Mouse (Mus musculus) midbrain, embryonic 16.5 days (tissue): Measurements from ENCODE around the gene Tcf7l1. TPM values are rescaled to one million over a fixed set of nuclear protein-coding genes. Genes with fewer than 3 reads are reported as not detected.
A peak's percentile ranks its signal among the peaks of the same experiment; 100 is the strongest.

Experiments
- ATAC-seq: fragments of 200-750 bp; cut with Nextera tagmentation; 2 replicates; pipeline ENCODE4 v1.8.0; 2017; ENCODE audit warnings: moderate TSS enrichment
- H3K27ac ChIP-seq: fragments of 300-500 bp; sonication (generic); 2 replicates; pipeline ENCODE4 v1.5.1; 2014; ENCODE audit warnings: mild to moderate bottlenecking, low read length, mixed read lengths
- H3K27me3 ChIP-seq: fragments of 300-500 bp; sonication (generic); 2 replicates; pipeline ENCODE4 v1.6.1; 2014; ENCODE audit warnings: low read depth, low read length, mixed read lengths; ENCODE audit not compliant: control insufficient read depth, insufficient read depth
- H3K36me3 ChIP-seq: fragments of 300-500 bp; sonication (generic); 2 replicates; pipeline ENCODE4 v1.6.1; 2014; ENCODE audit warnings: mild to moderate bottlenecking, low read length, moderate library complexity, mixed read lengths; ENCODE audit not compliant: control insufficient read depth, insufficient read depth
- H3K4me1 ChIP-seq: fragments of 300-500 bp; sonication (generic); 2 replicates; pipeline ENCODE4 v1.6.1; 2014; ENCODE audit warnings: mild to moderate bottlenecking, low read length, mixed read lengths; ENCODE audit not compliant: control insufficient read depth, insufficient read depth
- H3K4me2 ChIP-seq: fragments of 300-500 bp; sonication (generic); 2 replicates; pipeline ENCODE4 v1.6.1; 2014; ENCODE audit warnings: mild to moderate bottlenecking, low read length, mixed read lengths
- H3K4me3 ChIP-seq: fragments of 300-500 bp; sonication (generic); 2 replicates; pipeline ENCODE4 v1.5.1; 2014; ENCODE audit warnings: low read depth, mild to moderate bottlenecking, low read length, moderate library complexity, mixed read lengths
- H3K9ac ChIP-seq: fragments of 300-500 bp; sonication (generic); 2 replicates; pipeline ENCODE4 v1.6.1; 2014; ENCODE audit warnings: low read depth, low read length, mixed read lengths
- H3K9me3 ChIP-seq: fragments of 300-500 bp; sonication (generic); replicated peaks from 2 replicates; pipeline ENCODE4 v1.6.1; 2014; ENCODE audit warnings: mild to moderate bottlenecking, low read length, mixed read lengths; ENCODE audit not compliant: control insufficient read depth, poor library complexity, severe bottlenecking
- WGBS: fragments of 180-500 bp; shearing (Covaris S2); extraction: QIAGEN DNeasy Blood & Tissue Kit; methylation state at CpG from one replicate; pipeline ENCODE4 v1.1.7; 2014; 5-methylcytosine and 5-hydroxymethylcytosine counted together
- polyA plus RNA-seq: library from polyadenylated mRNA; unstranded; fragments of >200 nt; fragmentation: Nextera tagmentation; extraction: Ambion mirVana; gene quantifications from 2 replicates; pipeline ENCODE4 v1.2.1, GENCODE M21; 2015

Gene Tcf7l1
- polyA plus RNA-seq, 1 experiment from 2014 or later: 4.1 TPM

- 4% methylated on average over 8 of the region's 8 CpGs for WGBS
- H3K4me3 ChIP-seq: no peak overlapping the region
- H3K4me1 ChIP-seq: peaks cover 8% of the 10 kb centered on the region
- peak overlapping the region; percentile 68 for H3K27ac ChIP-seq
- no peaks in the 10 kb centered on the region for H3K9me3 ChIP-seq
- ATAC-seq: peak; percentile 92
- no peak overlapping the region; the same call in 1 of the 2 replicates for H3K4me2 ChIP-seq
- H3K36me3 ChIP-seq: no peaks in the 10 kb centered on the region
- H3K27me3 ChIP-seq: no peaks in the 10 kb centered on the region
- H3K9ac ChIP-seq: no peak overlapping the region
These were observed 77.5 kb downstream of the Tcf7l1 start for GRCm38 (mm10) chr6:72711508-72712081.

GRCm38 (mm10) chr6:72710897-72711507, 78.1 kb downstream of the Tcf7l1 start:
- Histone ChIP-seq H3K36me3 (no peaks in the 10 kb centered on the region), H3K9ac (no peak overlapping the region), H3K4me1 (peaks cover 8% of the 10 kb centered on the region), H3K27ac (peak overlapping the region; percentile 68), H3K4me3 (no peak overlapping the region), H3K9me3 (no peaks in the 10 kb centered on the region), H3K4me2 (no peak overlapping the region), H3K27me3 (no peaks in the 10 kb centered on the region)
- ATAC-seq: peak; percentile 76
- WGBS: 41% methylated on average over 10 of the region's 10 CpGs

GRCm38 (mm10) chr6:72699467-72700126, 89.5 kb downstream of the Tcf7l1 start:
- Histone ChIP-seq H3K9ac (no peak overlapping the region), H3K27ac (no peak overlapping the region), H3K4me2 (no peak overlapping the region), H3K36me3 (no peaks in the 10 kb centered on the region), H3K4me1 (no peaks in the 10 kb centered on the region; the same call in 1 of the 2 replicates), H3K4me3 (no peak overlapping the region), H3K27me3 (no peaks in the 10 kb centered on the region), H3K9me3 (no peaks in the 10 kb centered on the region)
- peak; percentile 52 for ATAC-seq
- WGBS: 13% methylated on average over 5 of the region's 5 CpGs

- 88% methylated on average over 5 of the region's 5 CpGs for WGBS
- no peaks in the 10 kb centered on the region for H3K27me3 ChIP-seq
- no peaks in the 10 kb centered on the region; the same call in 1 of the 2 replicates for H3K4me1 ChIP-seq
- H3K4me2 ChIP-seq: no peak overlapping the region
- H3K4me3 ChIP-seq: no peak overlapping the region
- H3K9ac ChIP-seq: no peak overlapping the region
- no peaks in the 10 kb centered on the region for H3K36me3 ChIP-seq
- ATAC-seq: no peak
- no peak overlapping the region for H3K27ac ChIP-seq
- H3K9me3 ChIP-seq: no peaks in the 10 kb centered on the region
These were observed 90.5 kb downstream of the Tcf7l1 start for GRCm38 (mm10) chr6:72698559-72698958.

- ATAC-seq: no peak
- Histone ChIP-seq H3K9ac (no peak overlapping the region), H3K9me3 (no peaks in the 10 kb centered on the region), H3K27ac (no peak overlapping the region), H3K36me3 (no peaks in the 10 kb centered on the region), H3K27me3 (no peaks in the 10 kb centered on the region), H3K4me3 (no peak overlapping the region), H3K4me2 (no peak overlapping the region), H3K4me1 (no peaks in the 10 kb centered on the region; the same call in 1 of the 2 replicates)
- WGBS: 43% methylated on average over 11 of the region's 11 CpGs
These were observed 92.3 kb downstream of the Tcf7l1 start for GRCm38 (mm10) chr6:72696601-72697335.

- no peak overlapping the region for H3K9ac ChIP-seq
- H3K4me3 ChIP-seq: no peak overlapping the region
- WGBS: 80% methylated on average over 10 of the region's 10 CpGs
- H3K36me3 ChIP-seq: no peaks in the 10 kb centered on the region
- no peak overlapping the region for H3K27ac ChIP-seq
- H3K9me3 ChIP-seq: no peaks in the 10 kb centered on the region
- H3K27me3 ChIP-seq: no peaks in the 10 kb centered on the region
- H3K4me2 ChIP-seq: no peak overlapping the region
- no peak for ATAC-seq
- no peaks in the 10 kb centered on the region; the same call in 1 of the 2 replicates for H3K4me1 ChIP-seq
These were observed 94.3 kb downstream of the Tcf7l1 start for GRCm38 (mm10) chr6:72694791-72695204.

DNA sequence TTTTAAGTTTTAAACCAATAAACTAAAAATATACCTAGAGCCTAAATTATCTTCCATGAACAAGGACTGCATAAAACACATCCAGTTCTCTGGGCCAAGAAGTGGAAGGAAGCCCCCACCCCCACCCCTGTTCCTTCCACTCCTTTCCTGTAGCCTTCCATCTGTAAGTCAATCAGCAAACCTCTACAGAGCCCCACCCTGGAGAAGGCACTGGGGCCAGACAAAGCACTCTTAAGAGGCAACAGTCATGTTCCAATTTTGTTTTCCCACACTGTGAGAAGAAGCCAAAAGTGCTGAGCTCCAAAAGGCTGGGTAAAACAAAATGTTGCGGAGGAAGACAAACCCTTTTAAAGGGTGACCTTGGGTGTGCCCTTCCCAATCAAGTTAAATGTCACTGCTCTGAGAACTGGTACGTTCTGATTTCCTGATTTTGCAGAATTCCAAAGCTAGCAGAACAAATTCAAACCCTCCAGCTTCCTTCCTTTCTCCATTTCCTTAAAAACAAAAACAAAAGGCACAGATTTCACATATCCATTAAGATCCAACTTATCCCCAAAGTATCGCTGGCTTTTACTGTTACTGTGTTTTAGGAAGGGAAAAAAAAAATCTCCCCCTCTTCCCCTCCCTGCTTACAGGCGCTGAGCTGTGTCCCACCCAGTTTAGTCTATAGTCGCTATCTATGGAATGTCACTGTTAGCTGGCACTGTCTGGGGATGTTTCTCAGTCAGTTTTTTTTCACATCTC, 94.8 kb downstream of the Tcf7l1 start:
- no peak overlapping the region for H3K27ac ChIP-seq
- WGBS: 68% methylated on average over 5 of the region's 5 CpGs
- ATAC-seq: no peak

DNA sequence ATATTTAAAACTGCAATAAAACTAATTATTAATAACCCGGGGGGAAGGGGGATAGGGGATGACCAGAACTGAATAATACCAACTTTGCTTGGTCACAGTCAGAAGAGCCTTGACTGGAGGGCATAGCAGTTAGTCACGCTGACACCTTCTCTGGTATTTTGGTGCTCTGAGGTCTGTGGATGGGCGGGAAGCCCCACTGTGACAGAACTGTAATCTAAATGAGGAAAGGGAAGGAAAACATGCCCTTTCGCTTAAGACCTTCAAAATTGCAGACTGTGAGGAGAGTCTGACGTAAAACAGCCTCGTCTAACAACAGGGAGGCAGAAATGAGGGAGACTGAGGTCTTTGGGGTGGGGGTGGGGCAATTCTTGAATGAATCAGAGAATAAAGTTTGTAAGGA, 96.6 kb downstream of the Tcf7l1 start:
- Histone ChIP-seq H3K27ac (no peak overlapping the region), H3K4me2 (no peak overlapping the region), H3K36me3 (no peaks in the 10 kb centered on the region), H3K9ac (no peak overlapping the region), H3K27me3 (no peaks in the 10 kb centered on the region), H3K4me1 (no peaks in the 10 kb centered on the region; the same call in 1 of the 2 replicates), H3K9me3 (no peaks in the 10 kb centered on the region), H3K4me3 (no peak overlapping the region)
- ATAC-seq: no peak
- 85% methylated on average over 6 of the region's 6 CpGs for WGBS

More for the DNA sequence above, 94.8 kb downstream of the Tcf7l1 start:
- Histone ChIP-seq H3K4me3 (no peak overlapping the region), H3K27me3 (no peaks in the 10 kb centered on the region), H3K4me2 (no peak overlapping the region), H3K36me3 (no peaks in the 10 kb centered on the region), H3K9ac (no peak overlapping the region), H3K9me3 (no peaks in the 10 kb centered on the region), H3K4me1 (no peaks in the 10 kb centered on the region; the same call in 1 of the 2 replicates)
